9 mouse cellular contexts compared by ENCODE assay signal in genomic region chr5:67393951-67394350, GRCm38 (mm10). TPM values are rescaled to one million over a fixed set of nuclear protein-coding genes. Genes with fewer than 3 reads are reported as not detected.
DNase-seq lines count a peak whose midpoint lies in the region; ATAC-seq lines count a peak whose summit lies in the region.
"Had no signal": no experiment of that assay in that cellular context is flagged by ENCODE, and none has a peak within 500 bp of the region (broad histone marks: within the 10 kb centered on the region; RNA-seq: fewer than 3 reads in every experiment).

No protein-coding gene starts in this region.

- intact Hi-C loops in heart, postnatal 36 days (cut with DNase I): no loop called here

- DNase-seq in heart, adult 11 months: peak; percentile 66
- no peak for DNase-seq in heart, postnatal 36 days
- DNase-seq in CD8-positive naive resting alpha-beta T cell, adult 2 months (ENCODE audit: low read depth in 2 of 2, low spot score in 2 of 2): peak; percentile 64 to 68
- DNase-seq in spleen, adult 12 weeks (ENCODE audit: low spot score): no peak
- no peak for DNase-seq in urinary bladder, postnatal 25 days (ENCODE audit: low spot score)
- DNase-seq: kidney, adult 18-20 months; liver, embryonic 13.5 days had no signal

- ATAC-seq in common myeloid progenitor, adult 5-6 weeks (replicated peaks; ENCODE audit: low read depth, poor library complexity, severe bottlenecking): peak; percentile 68
- ATAC-seq in megakaryocyte progenitor cell, adult 5-6 weeks (replicated peaks; ENCODE audit: poor library complexity): peak; percentile 85

RNA-seq across cellular contexts. Expression of gene Bend4, which starts 34.2 kb away (rescaled TPM):
- 1 to 10 TPM; 1.6 to 3.3 TPM for total RNA-seq in heart, postnatal 36 days (2021)
- total RNA-seq in common myeloid progenitor, adult 5-6 weeks (2017): 5.0 and 5.5 TPM in 2 replicates
- 1.1 and 1.5 TPM in 2 replicates for total RNA-seq in megakaryocyte progenitor cell, adult 5-6 weeks (2015)
- total RNA-seq in megakaryocyte progenitor cell, adult 5-6 weeks (2017): 1.4 and 1.6 TPM in 2 replicates

Comparison
In these comparisons a context has a peak if more than half of its experiments do, and no peak if none do; other contexts are left out.
1. DNase-seq: peak in heart, adult 11 months (single experiment) and CD8-positive naive resting alpha-beta T cell, adult 2 months (2 of 2); none in heart, postnatal 36 days (0 of 2), spleen, adult 12 weeks (single experiment) and urinary bladder, postnatal 25 days (single experiment).